13 mouse cellular contexts compared by ENCODE assay signal in genomic region chr14:47488732-47489131, GRCm38 (mm10). TPM values are rescaled to one million over a fixed set of nuclear protein-coding genes. Genes with fewer than 3 reads are reported as not detected.
A peak's percentile ranks its signal among the peaks of the same experiment; 100 is the strongest.
DNase-seq lines count a peak whose midpoint lies in the region; ATAC-seq and TF ChIP-seq lines count a peak whose summit lies in the region.
"Had no signal": no experiment of that assay in that cellular context is flagged by ENCODE, and none has a peak within 500 bp of the region (broad histone marks: within the 10 kb centered on the region; RNA-seq: fewer than 3 reads in every experiment).

No protein-coding gene starts in this region.

- 55% methylated on average over 7 of the region's 7 CpGs for WGBS in limb, embryonic 11.5 days
- WGBS in limb, embryonic 10.5 days, result 72% methylated on average over 7 of the region's 7 CpGs
- 37% methylated on average over 7 of the region's 7 CpGs for WGBS in olfactory bulb, adult 2 months

- no peaks in the 10 kb centered on the region for H3K36me3 ChIP-seq in limb, embryonic 11.5 days (ENCODE audit: control insufficient read depth, insufficient read depth, low read length)
- H3K36me3 ChIP-seq in limb, embryonic 10.5 days, result peaks cover 3% of the 10 kb centered on the region; the same call in 1 of the 2 replicates
- H3K36me3 ChIP-seq: heart, embryonic 13.5 days had no signal

- DNase-seq in embryo, embryonic 10.5 days (ENCODE audit: low spot score), result peak; percentile 12
- DNase-seq in embryo, embryonic 9.5 days (ENCODE audit: extremely low spot score), result no peak
- DNase-seq in limb, embryonic 11.5 days (ENCODE audit: low spot score), result peak; percentile 24
- DNase-seq in limb, embryonic 10.5 days (ENCODE audit: low spot score), result no peak
- DNase-seq in forelimb bud, embryonic 11.5 days (ENCODE audit: low read depth, low spot score), result peak; percentile 19
- DNase-seq in natural killer cell, adult 2 months (ENCODE audit: low spot score in 2 of 2), result no peak
- DNase-seq in gastrocnemius, adult 2 months, result no peak
- DNase-seq: cerebellum, adult 9-10 months; lung, adult 2 months; midbrain, embryonic 14.5 days; spleen, adult 18-20 months had no signal

- H3K9ac ChIP-seq in limb, embryonic 11.5 days (ENCODE audit: low read length), result no peak overlapping the region
- H3K9ac ChIP-seq: heart, embryonic 13.5 days had no signal

- H3K27ac ChIP-seq in limb, embryonic 11.5 days (replicated peaks; ENCODE audit: low read depth, low read length), result no peak overlapping the region
- no peak overlapping the region for H3K27ac ChIP-seq in limb, embryonic 10.5 days
- H3K27ac ChIP-seq in olfactory bulb, adult 2 months (ENCODE audit: insufficient read depth, low read depth, low read length), result peak overlapping the region; percentile 62; the same call in 1 of the 2 replicates
- H3K27ac ChIP-seq in gastrocnemius, adult 2 months, result no peak overlapping the region; the same call in 1 of the 2 replicates
- H3K27ac ChIP-seq: heart, embryonic 13.5 days had no signal

- no peak for ATAC-seq in limb, embryonic 11.5 days (ENCODE audit: insufficient number of reproducible peaks, low FRiP score, low TSS enrichment, low read depth)

- no peak overlapping the region for H3K4me3 ChIP-seq in limb, embryonic 11.5 days (ENCODE audit: low read depth, low read length)
- no peak overlapping the region for H3K4me3 ChIP-seq in limb, embryonic 10.5 days
- no peak overlapping the region for H3K4me3 ChIP-seq in olfactory bulb, adult 2 months (ENCODE audit: insufficient read depth, low read depth, low read length)
- H3K4me3 ChIP-seq in gastrocnemius, adult 2 months, result no peak overlapping the region
- H3K4me3 ChIP-seq: heart, embryonic 13.5 days had no signal

- peaks cover 9% of the 10 kb centered on the region; the same call in 1 of the 2 replicates for H3K4me1 ChIP-seq in limb, embryonic 11.5 days (ENCODE audit: control insufficient read depth, insufficient read depth, low read length)
- H3K4me1 ChIP-seq in limb, embryonic 10.5 days, result peaks cover 24% of the 10 kb centered on the region
- peaks cover 11% of the 10 kb centered on the region for H3K4me1 ChIP-seq in olfactory bulb, adult 2 months (ENCODE audit: control insufficient read depth, insufficient read depth, low read length)

- no peak for TF ChIP-seq CTCF in olfactory bulb, adult 2 months (IDR thresholded peaks at IDR 0.05; ENCODE audit: insufficient read depth, low read depth, low read length)
- TF ChIP-seq CTCF in gastrocnemius, adult 2 months (IDR thresholded peaks at IDR 0.05), result no peak

- no peak for TF ChIP-seq POLR2A in olfactory bulb, adult 2 months (IDR thresholded peaks at IDR 0.05; ENCODE audit: insufficient read depth, low read depth, low read length)

- no peak overlapping the region for H3K4me2 ChIP-seq in limb, embryonic 11.5 days (ENCODE audit: low read depth, severe bottlenecking)

- intact Hi-C loops in gastrocnemius, adult 2 months (cut with DNase I), result no loop called here

- no peaks in the 10 kb centered on the region for H3K27me3 ChIP-seq in limb, embryonic 11.5 days (ENCODE audit: control insufficient read depth, insufficient read depth, low read length)
- H3K27me3 ChIP-seq in limb, embryonic 10.5 days (ENCODE audit: low read depth, poor library complexity, severe bottlenecking), result no peaks in the 10 kb centered on the region
- H3K27me3 ChIP-seq: heart, embryonic 13.5 days had no signal

- H3K9me3 ChIP-seq in limb, embryonic 11.5 days (ENCODE audit: control insufficient read depth, low read length), result no peaks in the 10 kb centered on the region
- H3K9me3 ChIP-seq in limb, embryonic 10.5 days (replicated peaks), result no peaks in the 10 kb centered on the region
- H3K9me3 ChIP-seq: heart, embryonic 13.5 days had no signal

RNA-seq across cellular contexts. Expression of gene Fbxo34, which starts 38.5 kb away (rescaled TPM):
- polyA plus RNA-seq in limb, embryonic 11.5 days (2014; fragmentation: Nextera tagmentation; extraction: Ambion mirVana), result 27.2 and 29.1 TPM in 2 replicates
- 19.6 and 25.2 TPM in 2 replicates for polyA plus RNA-seq in limb, embryonic 10.5 days (2016; fragmentation: Nextera tagmentation; extraction: Ambion mirVana)
- polyA plus RNA-seq in olfactory bulb, adult 2 months (2012; ENCODE audit: insufficient read depth, insufficient read length, low replicate concordance, missing spikeins), result not detected in 2 replicates
- 10 to 100 TPM; 10.7 to 12.3 TPM for total RNA-seq in gastrocnemius, adult 2 months (2021)

Comparison
In these comparisons a context has a peak if more than half of its experiments do, and no peak if none do; other contexts are left out.
1. DNase-seq: peak in embryo, embryonic 10.5 days (single experiment), limb, embryonic 11.5 days (single experiment) and forelimb bud, embryonic 11.5 days (single experiment); none in embryo, embryonic 9.5 days (single experiment), limb, embryonic 10.5 days (single experiment), natural killer cell, adult 2 months (0 of 2) and gastrocnemius, adult 2 months (single experiment).
2. RNA of gene Fbxo34, which starts 38.5 kb away (polyA plus RNA-seq): 27.2 to 29.1 TPM in limb, embryonic 11.5 days and 19.6 to 25.2 TPM in limb, embryonic 10.5 days; not detected in olfactory bulb, adult 2 months; every median in the first group is over 10 times any median in the second.